Mouse (Mus musculus) E14TG2a.4 (cell line): ENCODE results near the gene Wnt9b.

Experiments used
- CTCF ChIP-seq: conservative IDR thresholded peaks from 2 replicates; pipeline ENCODE4 v1.5.1; 2014; ENCODE audit warnings: low read length
- NANOG ChIP-seq: IDR thresholded peaks from 2 replicates; pipeline ENCODE4 v1.6.1; 2014; ENCODE audit warnings: borderline replicate concordance, low read length, mixed read lengths

GRCm38 (mm10) chr11:103732306-103732705, 17.3 kb downstream of the Wnt9b start:
- TF ChIP-seq CTCF = no peak
- TF ChIP-seq NANOG = no peak
